Mouse (Mus musculus) limb, embryonic 13.5 days (tissue): ENCODE measurements around the gene Plcd4. TPM values are rescaled to one million over a fixed set of nuclear protein-coding genes. Genes with fewer than 3 reads are reported as not detected.
"Not testable (repeated sequence)": the region's sequence is repeated elsewhere in the genome, so short reads cannot be mapped to it uniquely, and the experiment has no call there.

ENCODE experiments used
- ATAC-seq: fragments of 200-750 bp; cut with Nextera tagmentation; 2 replicates; pipeline ENCODE4 v1.8.0; 2017; ENCODE audit warnings: low read depth, moderate number of reproducible peaks, moderate TSS enrichment; ENCODE audit not compliant: low FRiP score
- H3K27ac ChIP-seq: fragments of 300-500 bp; sonication (generic); 2 replicates; pipeline ENCODE4 v1.5.1; 2015; ENCODE audit warnings: inconsistent platforms, mild to moderate bottlenecking, moderate library complexity
- H3K27me3 ChIP-seq: fragments of 300-500 bp; sonication (generic); 2 replicates; pipeline ENCODE4 v1.6.1; 2015; ENCODE audit warnings: mild to moderate bottlenecking, inconsistent platforms
- H3K36me3 ChIP-seq: fragments of 300-500 bp; sonication (generic); 2 replicates; pipeline ENCODE4 v1.6.1; 2015; ENCODE audit warnings: inconsistent platforms, mild to moderate bottlenecking, moderate library complexity
- H3K4me1 ChIP-seq: fragments of 300-500 bp; sonication (generic); 2 replicates; pipeline ENCODE4 v1.6.1; 2015; ENCODE audit warnings: inconsistent platforms
- H3K4me2 ChIP-seq: fragments of 300-500 bp; sonication (generic); replicated peaks from 2 replicates; pipeline ENCODE4 v1.6.1; 2015; ENCODE audit warnings: inconsistent platforms, mild to moderate bottlenecking, moderate library complexity
- H3K4me3 ChIP-seq: fragments of 300-500 bp; sonication (generic); 2 replicates; pipeline ENCODE4 v1.5.1; 2015; ENCODE audit warnings: moderate library complexity, mild to moderate bottlenecking, inconsistent platforms
- H3K9ac ChIP-seq: fragments of 300-500 bp; sonication (generic); 2 replicates; pipeline ENCODE4 v1.6.1; 2015; ENCODE audit warnings: mild to moderate bottlenecking, inconsistent platforms
- H3K9me3 ChIP-seq: fragments of 300-500 bp; sonication (generic); 2 replicates; pipeline ENCODE4 v1.6.1; 2016; ENCODE audit warnings: inconsistent platforms
- WGBS: fragments of 180-500 bp; shearing (Covaris S2); methylation state at CpG from one replicate; pipeline ENCODE4 v1.1.7; 2015; 5-methylcytosine and 5-hydroxymethylcytosine counted together
- polyA plus RNA-seq: library from polyadenylated mRNA; unstranded; fragments of >200 nt; fragmentation: Nextera tagmentation; extraction: Ambion mirVana; gene quantifications from 2 replicates; pipeline ENCODE4 v1.2.1, GENCODE M21; 2015

The Plcd4 gene
- polyA plus RNA-seq, result 0.79 and 1.5 TPM in 2 replicates

GRCm38 (mm10) chr1:74542451-74542961 is at the start of gene Plcd4:
Gene Plcd4 (plus strand): TSS chr1:74542888.
- no peaks in the 10 kb centered on the region for H3K36me3 ChIP-seq
- H3K4me1 ChIP-seq, result peaks cover 11% of the 10 kb centered on the region; the same call in 1 of the 2 replicates
- H3K9ac ChIP-seq, result no peak within 1 kb of the TSS
- H3K4me3 ChIP-seq, result no peak within 1 kb of the TSS
- H3K27me3 ChIP-seq, result peaks cover 4% of the 10 kb centered on the region; the same call in 1 of the 2 replicates
- peak; percentile 72; the same call in 1 of the 2 replicates for ATAC-seq
- no peaks in the 10 kb centered on the region for H3K9me3 ChIP-seq
- no peak within 1 kb of the TSS for H3K27ac ChIP-seq
- WGBS, result 9% methylated on average over 6 of the region's 6 CpGs
- peak within 1 kb of the TSS; percentile 41 for H3K4me2 ChIP-seq

DNA sequence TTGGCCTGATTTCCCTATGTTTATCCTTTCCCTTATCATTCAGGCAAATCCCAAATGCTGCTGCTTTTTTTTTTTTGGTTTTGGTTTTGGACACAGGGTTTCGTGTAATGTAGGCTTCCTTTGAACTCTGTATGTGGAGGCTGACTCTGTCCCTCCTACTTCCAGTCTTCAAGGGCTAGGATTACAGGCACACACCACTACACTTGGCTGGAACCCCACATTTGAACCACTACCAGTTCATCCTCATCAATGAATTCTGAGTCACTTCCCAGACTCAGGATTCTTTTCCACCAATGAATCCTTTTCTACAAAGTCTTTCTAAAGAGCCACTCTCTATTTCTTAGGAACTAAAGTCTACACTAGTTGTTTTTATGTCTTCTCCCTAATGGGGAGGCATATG is 41.6 kb upstream of the Plcd4 start:
- no peak for ATAC-seq
- Histone ChIP-seq H3K4me2 (no peak overlapping the region), H3K36me3 (0 out of 2 replicates have a peak, but pooled peaks cover 3% of the 10 kb centered on the region), H3K9ac (no peak overlapping the region), H3K27me3 (no peaks in the 10 kb centered on the region), H3K4me3 (no peak overlapping the region), H3K27ac (no peak overlapping the region), H3K4me1 (peaks cover 12% of the 10 kb centered on the region), H3K9me3 (no peaks in the 10 kb centered on the region)
- WGBS, result 67% methylated on average over 1 of the region's 1 CpGs

DNA sequence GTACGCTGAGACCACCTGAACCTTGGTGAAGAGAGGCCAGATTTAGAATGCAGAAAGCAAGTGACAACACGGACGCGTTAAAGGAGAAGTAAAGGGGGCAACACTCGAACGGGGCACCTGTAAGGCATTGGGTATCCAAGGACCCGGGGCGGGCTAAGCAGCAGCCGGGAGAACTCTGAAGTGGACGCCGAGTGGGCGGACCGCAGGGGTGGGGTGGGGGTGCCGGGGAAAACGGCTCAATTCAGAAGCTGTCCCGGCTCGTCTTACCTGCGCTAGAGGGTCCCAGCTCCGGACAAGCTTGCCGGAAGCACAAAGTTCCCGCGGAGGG is 37.3 kb upstream of the Plcd4 start:
- H3K9me3 ChIP-seq, result no peaks in the 10 kb centered on the region
- H3K4me3 ChIP-seq, result peak overlapping the region; percentile 87
- H3K27ac ChIP-seq, result peak overlapping the region; percentile 79
- peak overlapping the region; percentile 79 for H3K9ac ChIP-seq
- ATAC-seq, result peak; percentile 73; the same call in 1 of the 2 replicates
- H3K27me3 ChIP-seq, result no peaks in the 10 kb centered on the region
- H3K4me1 ChIP-seq, result peaks cover 33% of the 10 kb centered on the region
- 1% methylated on average over 22 of the region's 22 CpGs for WGBS
- peak overlapping the region; percentile 81 for H3K4me2 ChIP-seq
- no peaks in the 10 kb centered on the region for H3K36me3 ChIP-seq

DNA sequence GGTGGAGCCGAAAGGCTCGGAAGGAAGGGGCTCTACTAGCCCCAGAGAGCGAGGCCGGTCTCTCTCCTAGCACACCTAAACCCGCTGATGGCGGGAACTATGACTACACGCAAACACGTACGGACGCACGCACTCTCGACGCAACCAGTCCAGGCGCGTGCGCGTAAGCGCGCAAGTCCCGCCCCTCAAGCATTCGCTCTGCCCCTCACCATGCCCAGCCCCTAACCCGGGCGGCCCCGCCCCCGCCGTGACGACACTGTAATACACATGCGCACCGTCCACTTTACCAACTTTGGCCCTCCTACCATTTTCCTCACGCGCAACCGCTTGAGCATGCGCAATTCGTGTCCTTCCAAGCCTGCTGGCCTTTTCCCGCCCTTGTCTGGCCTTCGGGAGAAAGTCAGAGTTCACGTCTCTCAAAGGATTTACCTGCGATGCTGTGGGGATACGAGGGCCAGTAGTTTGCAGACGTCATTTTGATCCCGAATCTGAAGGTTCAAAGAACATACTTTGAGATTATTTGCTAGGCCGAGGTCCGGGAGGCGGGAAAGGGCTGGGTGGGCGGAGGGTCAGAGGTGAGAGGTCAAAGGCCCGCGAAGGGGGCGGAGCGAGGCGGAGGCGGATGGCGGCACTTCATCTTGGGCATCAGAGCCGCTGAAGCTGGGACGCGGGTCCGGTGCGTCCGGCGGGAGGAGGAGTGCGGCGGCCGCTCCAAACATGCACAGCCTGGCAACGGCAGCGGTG is 36.8 kb upstream of the Plcd4 start, which contains the start of gene Cnot9:
Cnot9 (plus strand) TSS at position 338 of the 744 bp plus-strand sequence.
- Histone ChIP-seq H3K4me1 (peaks cover 33% of the 10 kb centered on the region), H3K4me3 (peak within 1 kb of the TSS; percentile 87), H3K27ac (peak within 1 kb of the TSS; percentile 92), H3K9me3 (no peaks in the 10 kb centered on the region), H3K4me2 (peak within 1 kb of the TSS; percentile 84), H3K9ac (peak within 1 kb of the TSS; percentile 96), H3K36me3 (no peaks in the 10 kb centered on the region), H3K27me3 (no peaks in the 10 kb centered on the region)
- WGBS, result under 1% methylated on average over 64 of the region's 64 CpGs
- peak; percentile 100 for ATAC-seq

- Histone ChIP-seq H3K36me3 (no peaks in the 10 kb centered on the region; the same call in 1 of the 2 replicates), H3K27ac (peak overlapping the region; percentile 92), H3K4me2 (peak overlapping the region; percentile 84), H3K27me3 (no peaks in the 10 kb centered on the region), H3K9ac (peak overlapping the region; percentile 96), H3K9me3 (no peaks in the 10 kb centered on the region), H3K4me1 (peaks cover 33% of the 10 kb centered on the region), H3K4me3 (peak overlapping the region; percentile 87)
- peak; percentile 2; the same call in 1 of the 2 replicates for ATAC-seq
- under 1% methylated on average over 34 of the region's 34 CpGs for WGBS
These were observed 36.2 kb upstream of the Plcd4 start for GRCm38 (mm10) chr1:74506471-74506881.

GRCm38 (mm10) chr1:74507780-74508179 is 34.9 kb upstream of the Plcd4 start:
- Histone ChIP-seq H3K9ac (peak overlapping the region; percentile 96; the same call in 1 of the 2 replicates), H3K4me3 (peak overlapping the region; percentile 87), H3K9me3 (no peaks in the 10 kb centered on the region)

DNA sequence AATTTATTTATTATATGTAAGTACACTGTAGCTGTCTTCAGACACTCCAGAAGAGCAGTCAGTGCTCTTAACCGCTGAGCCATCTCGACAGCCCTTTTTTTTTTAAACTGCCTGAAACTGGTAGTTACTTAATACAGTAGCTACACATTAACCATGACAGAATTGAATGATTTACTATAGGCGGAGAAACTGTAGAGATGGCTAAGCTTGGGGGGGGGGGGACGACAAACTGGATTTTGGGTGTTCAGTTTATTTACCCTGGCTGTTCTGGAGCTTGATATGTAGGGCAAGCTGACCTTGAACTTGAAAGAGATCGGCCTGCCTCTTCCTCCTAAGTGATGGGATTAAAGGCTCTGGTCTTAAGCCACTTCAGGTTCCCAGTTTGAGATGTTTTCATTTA is 31.4 kb upstream of the Plcd4 start:
- Histone ChIP-seq H3K36me3 (peaks cover 26% of the 10 kb centered on the region), H3K9me3 (no peaks in the 10 kb centered on the region), H3K27ac (no peak overlapping the region), H3K4me1 (peaks cover 21% of the 10 kb centered on the region), H3K4me3 (no peak overlapping the region), H3K27me3 (no peaks in the 10 kb centered on the region), H3K9ac (no peak overlapping the region), H3K4me2 (no peak overlapping the region)
- no peak for ATAC-seq
- WGBS, result 95% methylated on average over 5 of the region's 5 CpGs

More at GRCm38 (mm10) chr1:74507780-74508179, 34.9 kb upstream of the Plcd4 start:
- peaks cover 8% of the 10 kb centered on the region for H3K36me3 ChIP-seq
- H3K27me3 ChIP-seq, result no peaks in the 10 kb centered on the region
- no peak overlapping the region for H3K27ac ChIP-seq
- 96% methylated on average over 2 of the region's 2 CpGs for WGBS
- no peak for ATAC-seq
- peak overlapping the region; percentile 84 for H3K4me2 ChIP-seq
- peaks cover 33% of the 10 kb centered on the region for H3K4me1 ChIP-seq

- H3K27ac ChIP-seq, H3K4me3 ChIP-seq, H3K9ac ChIP-seq, H3K27me3 ChIP-seq, H3K4me1 ChIP-seq, H3K4me2 ChIP-seq, ATAC-seq, H3K9me3 ChIP-seq: not testable (repeated sequence)
- 91% methylated on average over 1 of the region's 1 CpGs for WGBS
- H3K36me3 ChIP-seq, result peaks cover 36% of the 10 kb centered on the region
These were observed 29.7 kb upstream of the Plcd4 start for GRCm38 (mm10) chr1:74512999-74513398.

GRCm38 (mm10) chr1:74519875-74520274 is 22.8 kb upstream of the Plcd4 start:
- H3K36me3 ChIP-seq, result peaks cover 69% of the 10 kb centered on the region
- no peaks in the 10 kb centered on the region for H3K9me3 ChIP-seq
- no peaks in the 10 kb centered on the region for H3K27me3 ChIP-seq
- H3K4me1 ChIP-seq, result no peaks in the 10 kb centered on the region
- ATAC-seq, result no peak
- no peak overlapping the region for H3K27ac ChIP-seq
- H3K9ac ChIP-seq, result no peak overlapping the region
- H3K4me2 ChIP-seq, result no peak overlapping the region
- H3K4me3 ChIP-seq, result no peak overlapping the region

- no peaks in the 10 kb centered on the region for H3K9me3 ChIP-seq
- no peak overlapping the region for H3K27ac ChIP-seq
- H3K36me3 ChIP-seq, result peaks cover 91% of the 10 kb centered on the region
- no peak overlapping the region for H3K9ac ChIP-seq
- H3K4me1 ChIP-seq, result no peaks in the 10 kb centered on the region
- H3K4me2 ChIP-seq, result no peak overlapping the region
- H3K4me3 ChIP-seq, result no peak overlapping the region
- H3K27me3 ChIP-seq, result no peaks in the 10 kb centered on the region
- no peak for ATAC-seq
- 96% methylated on average over 4 of the region's 4 CpGs for WGBS
These were observed 17.9 kb upstream of the Plcd4 start for GRCm38 (mm10) chr1:74524746-74525145.

DNA sequence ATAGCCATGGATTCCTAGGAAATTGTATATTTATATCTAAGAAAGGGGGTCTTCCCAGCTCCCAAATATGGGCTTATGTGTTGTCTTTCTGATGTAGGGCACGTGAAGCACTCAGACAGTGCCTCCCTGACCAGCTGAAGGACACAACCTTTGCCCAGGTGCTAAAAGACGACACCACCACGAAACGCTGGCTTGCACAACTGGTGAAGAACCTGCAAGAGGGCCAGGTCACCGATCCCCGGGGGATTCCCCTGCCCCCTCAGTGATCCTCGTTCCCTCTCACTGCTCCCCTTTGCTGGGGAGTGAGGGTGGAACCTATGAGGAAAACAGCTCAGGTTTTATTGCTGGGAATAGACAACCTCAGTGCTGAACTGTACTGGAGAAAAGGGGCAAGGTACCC is 14.1 kb upstream of the Plcd4 start:
- Histone ChIP-seq H3K4me2 (no peak overlapping the region), H3K9me3 (no peaks in the 10 kb centered on the region), H3K4me1 (no peaks in the 10 kb centered on the region), H3K27ac (no peak overlapping the region), H3K36me3 (peaks cover 93% of the 10 kb centered on the region), H3K27me3 (no peaks in the 10 kb centered on the region), H3K9ac (no peak overlapping the region), H3K4me3 (no peak overlapping the region)
- 91% methylated on average over 7 of the region's 7 CpGs for WGBS
- ATAC-seq, result no peak

DNA sequence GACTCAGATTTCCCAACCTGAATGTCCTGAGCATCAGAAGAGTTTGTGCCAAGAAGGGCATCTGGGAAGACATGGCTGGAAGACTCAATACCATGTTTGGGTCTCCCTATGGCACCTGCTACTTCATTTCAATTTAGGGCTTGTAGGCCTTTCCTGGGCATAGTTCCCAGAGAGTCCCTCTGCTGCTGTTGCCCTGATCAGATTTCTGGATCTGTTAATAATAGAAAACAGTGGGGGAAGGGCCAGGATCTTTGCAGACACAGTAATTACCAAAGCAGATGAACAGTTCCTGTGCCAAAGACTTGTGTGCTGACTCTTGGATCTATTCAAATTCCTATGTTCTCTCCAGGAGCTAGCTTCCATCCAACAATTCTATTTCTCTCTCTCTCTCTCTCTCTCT is 4.0 kb upstream of the Plcd4 start:
- peaks cover 4% of the 10 kb centered on the region; the same call in 1 of the 2 replicates for H3K27me3 ChIP-seq
- H3K4me3 ChIP-seq, result no peak overlapping the region
- no peak overlapping the region for H3K9ac ChIP-seq
- H3K4me2 ChIP-seq, result no peak overlapping the region
- H3K36me3 ChIP-seq, result no peaks in the 10 kb centered on the region
- no peaks in the 10 kb centered on the region for H3K9me3 ChIP-seq
- no peak overlapping the region for H3K27ac ChIP-seq
- ATAC-seq, result no peak
- peaks cover 11% of the 10 kb centered on the region; the same call in 1 of the 2 replicates for H3K4me1 ChIP-seq
